Mouse (Mus musculus) midbrain, postnatal 0 days (tissue): ENCODE measurements around the gene Sppl2c. TPM values are rescaled to one million over a fixed set of nuclear protein-coding genes. Genes with fewer than 3 reads are reported as not detected.

ENCODE experiments used
- ATAC-seq: fragments of 200-750 bp; cut with Nextera tagmentation; 2 replicates; pipeline ENCODE4 v1.8.0; 2017; ENCODE audit warnings: moderate number of reproducible peaks, mild to moderate bottlenecking, moderate TSS enrichment, moderate library complexity; ENCODE audit not compliant: low FRiP score
- DNase-seq: peaks from one replicate; pipeline ENCODE4 v3.0.0-alpha.2; 2015; ENCODE audit warnings: low spot score
- H3K27ac ChIP-seq: fragments of 300-500 bp; sonication (generic); 2 replicates; pipeline ENCODE4 v1.5.1; 2014; ENCODE audit warnings: low read depth, mild to moderate bottlenecking, low read length, mixed read lengths
- H3K27me3 ChIP-seq: fragments of 300-500 bp; sonication (generic); 2 replicates; pipeline ENCODE4 v1.6.1; 2014; ENCODE audit warnings: low read length, control low read depth, mixed read lengths; ENCODE audit not compliant: insufficient read depth
- H3K36me3 ChIP-seq: fragments of 300-500 bp; sonication (generic); 2 replicates; pipeline ENCODE4 v1.6.1; 2014; ENCODE audit warnings: low read length, control low read depth, mixed read lengths; ENCODE audit not compliant: insufficient read depth
- H3K4me1 ChIP-seq: fragments of 300-500 bp; sonication (generic); 2 replicates; pipeline ENCODE4 v1.6.1; 2014; ENCODE audit warnings: mild to moderate bottlenecking, control low read depth, antibody characterized with exemption, low read length, mixed read lengths; ENCODE audit not compliant: insufficient read depth
- H3K4me2 ChIP-seq: fragments of 300-500 bp; sonication (generic); 2 replicates; pipeline ENCODE4 v1.6.1; 2014; ENCODE audit warnings: low read depth, mild to moderate bottlenecking, low read length, mixed read lengths; ENCODE audit not compliant: poor library complexity, severe bottlenecking
- H3K4me3 ChIP-seq: fragments of 300-500 bp; sonication (generic); 2 replicates; pipeline ENCODE4 v1.5.1; 2014; ENCODE audit warnings: low read depth, mild to moderate bottlenecking, low read length, moderate library complexity
- H3K9ac ChIP-seq: fragments of 300-500 bp; sonication (generic); replicated peaks from 2 replicates; pipeline ENCODE4 v1.6.1; 2014; ENCODE audit warnings: mild to moderate bottlenecking, low read length, moderate library complexity, mixed read lengths; ENCODE audit not compliant: poor library complexity, severe bottlenecking
- H3K9me3 ChIP-seq: fragments of 300-500 bp; sonication (generic); 2 replicates; pipeline ENCODE4 v1.6.1; 2016; ENCODE audit warnings: low read length, control low read depth
- CTCF ChIP-seq: IDR thresholded peaks from 2 replicates; pipeline ENCODE4 v1.5.1; 2016; ENCODE audit warnings: antibody characterized with exemption, mild to moderate bottlenecking
- WGBS: fragments of 180-500 bp; shearing (Covaris S2); extraction: QIAGEN DNeasy Blood & Tissue Kit; methylation state at CpG from one replicate; pipeline ENCODE4 v1.1.7; 2014; 5-methylcytosine and 5-hydroxymethylcytosine counted together
- polyA plus RNA-seq: library from polyadenylated mRNA; unstranded; fragments of >200 nt; fragmentation: Nextera tagmentation; extraction: Ambion mirVana; gene quantifications from 2 replicates; pipeline ENCODE4 v1.2.1, GENCODE M21; 2015
- total RNA-seq: library from RNA; depleted of rRNA; stranded (reverse); fragments of >200 nt; gene quantifications from 2 replicates; pipeline ENCODE4 v1.2.3, GENCODE M21; 2014; rRNA removed

Gene Sppl2c
- total and polyA plus RNA-seq, 2 experiments from 2014 or later: not detected

GRCm38 (mm10) chr11:104235881-104236280 is 49.8 kb downstream of the Sppl2c start:
- Histone ChIP-seq H3K27ac (no peak overlapping the region), H3K4me2 (peak overlapping the region; percentile 81), H3K9me3 (no peaks in the 10 kb centered on the region), H3K4me3 (peak overlapping the region; percentile 89; the same call in 1 of the 2 replicates), H3K27me3 (no peaks in the 10 kb centered on the region), H3K9ac (0 out of 2 replicates have a peak overlapping the region, but pooled peaks have one; percentile 24), H3K36me3 (no peaks in the 10 kb centered on the region), H3K4me1 (peaks cover 17% of the 10 kb centered on the region)
- WGBS: 86% methylated on average over 2 of the region's 2 CpGs
- no peak for TF ChIP-seq CTCF
- DNase-seq (no peak), ATAC-seq (no peak)

- Histone ChIP-seq H3K36me3 (no peaks in the 10 kb centered on the region), H3K9ac (no peak overlapping the region), H3K9me3 (no peaks in the 10 kb centered on the region), H3K27ac (0 out of 2 replicates have a peak overlapping the region, but pooled peaks have one; percentile 7), H3K4me3 (no peak overlapping the region), H3K27me3 (no peaks in the 10 kb centered on the region), H3K4me1 (peaks cover 17% of the 10 kb centered on the region), H3K4me2 (peak overlapping the region; percentile 81)
- WGBS: 41% methylated on average over 7 of the region's 7 CpGs
- ATAC-seq (no peak), DNase-seq (peak; percentile 75)
- TF ChIP-seq CTCF: peak; percentile 48
Measured at GRCm38 (mm10) chr11:104237226-104237625, 51.1 kb downstream of the Sppl2c start.

- ATAC-seq: no peak
- Histone ChIP-seq H3K27ac (no peak overlapping the region), H3K36me3 (no peaks in the 10 kb centered on the region), H3K27me3 (no peaks in the 10 kb centered on the region), H3K4me1 (peaks cover 17% of the 10 kb centered on the region), H3K4me2 (no peak overlapping the region), H3K9ac (no peak overlapping the region), H3K4me3 (no peak overlapping the region), H3K9me3 (no peaks in the 10 kb centered on the region)
- no peak for DNase-seq
- WGBS: 67% methylated on average over 12 of the region's 13 CpGs
- no peak for TF ChIP-seq CTCF
Measured at GRCm38 (mm10) chr11:104237958-104238747, 52.0 kb downstream of the Sppl2c start.

Other genes starting within 250 kb of the Sppl2c start
- gene Nsf, start 232.3 kb upstream of the Sppl2c start, total RNA-seq: 167 and 183 TPM in 2 replicates
- 263 and 272 TPM in 2 replicates for gene Nsf, start 232.3 kb upstream of the Sppl2c start, polyA plus RNA-seq
- gene Arf2, start 219.6 kb upstream of the Sppl2c start, total RNA-seq: 145 and 199 TPM in 2 replicates
- 245 and 256 TPM in 2 replicates for gene Arf2, start 219.6 kb upstream of the Sppl2c start, polyA plus RNA-seq
- 26.5 and 28.0 TPM in 2 replicates for gene Crhr1, start 53.5 kb upstream of the Sppl2c start, total RNA-seq
- 7.2 and 9.4 TPM in 2 replicates for gene Crhr1, start 53.5 kb upstream of the Sppl2c start, polyA plus RNA-seq
- gene Mapt, start 45.1 kb downstream of the Sppl2c start, total RNA-seq: 673 and 700 TPM in 2 replicates
- gene Mapt, start 45.1 kb downstream of the Sppl2c start, polyA plus RNA-seq: 1,369 and 1,377 TPM in 2 replicates